Mouse (Mus musculus): ENCODE measurements around the gene Banf2.
A peak's percentile ranks its signal among the peaks of the same experiment; 100 is the strongest.

Banf2 gene

DNA sequence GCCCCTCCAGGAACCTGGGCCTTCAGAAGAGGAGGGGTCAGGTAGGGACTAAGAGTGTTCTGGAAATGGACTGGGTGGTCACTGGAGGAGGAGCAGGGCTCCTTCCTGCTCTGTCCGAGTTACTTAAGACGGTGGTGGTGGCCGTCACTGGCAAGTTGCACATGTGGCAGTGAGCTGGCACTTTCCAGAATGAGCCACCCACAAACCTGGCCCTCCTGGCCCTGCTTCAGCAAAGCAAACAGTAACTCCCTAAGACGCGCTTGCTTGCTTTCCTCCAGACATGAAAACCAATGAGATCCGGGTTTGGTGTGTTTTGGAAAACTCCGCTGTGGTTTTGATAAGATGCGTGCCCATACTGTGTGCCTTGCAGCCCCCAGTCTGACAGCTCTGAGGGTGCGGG, 7.5 kb upstream of the Banf2 start:
- no peak for DNase-seq (ENCODE audit: low spot score)

DNA sequence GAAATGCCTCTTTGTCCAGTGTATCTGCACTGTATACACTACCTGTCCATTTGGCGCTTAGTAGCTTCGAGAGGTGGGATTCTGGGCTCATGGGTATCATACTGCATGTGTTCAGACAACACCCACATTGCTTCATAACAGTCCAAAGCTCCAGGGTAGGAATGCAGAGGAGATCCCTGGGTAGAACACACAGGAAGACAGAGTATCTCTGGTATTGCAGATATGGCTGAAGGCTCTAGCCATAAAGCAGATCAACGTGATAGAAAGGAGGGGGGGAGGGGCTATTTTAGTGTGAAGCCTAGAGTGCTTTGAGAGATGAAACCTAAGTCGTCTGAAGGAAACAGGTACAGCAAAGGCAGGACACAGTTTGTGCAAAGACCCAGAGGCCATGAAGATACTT, 6.4 kb upstream of the Banf2 start:
- DNase-seq (ENCODE audit: low spot score): no peak

DNA sequence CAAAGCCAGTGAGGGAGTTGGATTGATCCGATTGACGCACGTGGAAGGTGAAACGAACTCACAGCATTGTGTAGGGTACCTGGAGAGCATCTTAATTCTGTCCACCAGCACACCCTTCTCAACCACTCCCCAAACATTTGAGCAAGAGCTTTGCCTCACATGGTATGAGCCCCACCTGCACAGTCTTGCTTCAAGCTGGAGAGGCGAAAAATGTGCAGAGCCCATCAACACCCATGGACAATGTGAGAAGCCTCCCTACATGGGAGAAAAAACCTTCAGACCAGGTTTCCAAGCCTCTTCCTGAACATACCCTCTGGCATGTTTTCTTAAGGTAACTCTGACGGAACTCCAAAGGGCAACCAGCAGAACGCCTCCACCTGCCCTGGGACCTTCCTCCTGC, 2.1 kb upstream of the Banf2 start:
- no peak for DNase-seq (ENCODE audit: low spot score)

DNA sequence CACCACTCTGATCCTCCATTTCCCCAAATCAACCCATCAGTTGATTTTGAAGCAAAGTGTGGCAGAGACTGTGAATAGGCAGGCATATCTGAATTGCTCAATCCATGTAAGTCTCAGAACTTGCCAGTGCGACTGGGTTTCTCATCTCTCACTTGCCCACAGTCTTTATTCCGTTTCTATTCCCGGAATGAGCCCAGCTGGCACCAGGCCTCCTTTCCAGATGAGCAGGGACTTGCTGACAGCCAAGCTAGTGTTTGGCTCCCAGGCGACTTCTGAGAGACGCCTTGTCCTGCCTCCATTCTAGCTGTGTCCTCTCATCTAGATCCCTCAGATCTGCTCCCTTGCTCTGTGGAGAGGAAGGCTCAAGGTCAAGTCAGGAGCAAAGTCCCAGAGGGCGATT, 11.9 kb downstream of the Banf2 start:
- DNase-seq (ENCODE audit: low spot score): no peak

DNA sequence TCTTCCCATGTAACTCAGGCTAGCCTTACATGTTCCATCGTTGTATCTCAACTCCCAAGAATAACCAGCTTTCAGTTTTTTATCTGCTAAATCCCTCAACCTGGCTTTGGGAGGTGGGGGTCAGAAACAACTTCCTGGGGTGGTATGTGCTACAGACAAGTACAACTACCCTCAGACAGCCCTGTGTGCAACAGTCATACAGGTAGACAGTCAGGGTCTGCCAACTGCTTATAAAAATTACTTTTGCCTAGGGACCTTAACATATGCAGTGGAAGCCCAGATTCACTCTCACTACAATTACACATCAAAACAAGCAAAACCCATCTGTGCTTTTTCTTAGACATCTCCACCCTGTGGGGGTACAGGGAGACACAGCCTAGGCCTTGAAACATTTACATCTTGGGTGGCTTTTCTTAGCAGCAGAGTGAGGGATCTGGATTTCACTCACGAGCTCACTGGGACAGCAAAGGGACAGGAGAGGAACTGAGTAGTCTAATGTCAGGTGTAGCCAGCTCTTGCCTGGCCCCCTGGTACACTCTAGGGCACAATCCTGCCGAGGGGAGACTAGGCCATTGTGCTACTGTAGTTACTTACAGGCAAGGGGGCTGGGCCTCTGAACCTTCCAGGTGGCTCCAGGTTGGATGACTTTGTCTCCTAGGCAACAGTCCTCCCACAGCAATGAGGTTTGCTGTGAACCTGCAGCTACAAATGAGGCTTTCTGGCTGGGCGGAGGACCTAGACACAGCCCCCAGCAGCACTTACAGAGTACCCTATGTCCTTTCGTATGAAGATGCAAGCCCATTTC, 13.1 kb downstream of the Banf2 start:
- DNase-seq (ENCODE audit: low spot score): no peak

DNA sequence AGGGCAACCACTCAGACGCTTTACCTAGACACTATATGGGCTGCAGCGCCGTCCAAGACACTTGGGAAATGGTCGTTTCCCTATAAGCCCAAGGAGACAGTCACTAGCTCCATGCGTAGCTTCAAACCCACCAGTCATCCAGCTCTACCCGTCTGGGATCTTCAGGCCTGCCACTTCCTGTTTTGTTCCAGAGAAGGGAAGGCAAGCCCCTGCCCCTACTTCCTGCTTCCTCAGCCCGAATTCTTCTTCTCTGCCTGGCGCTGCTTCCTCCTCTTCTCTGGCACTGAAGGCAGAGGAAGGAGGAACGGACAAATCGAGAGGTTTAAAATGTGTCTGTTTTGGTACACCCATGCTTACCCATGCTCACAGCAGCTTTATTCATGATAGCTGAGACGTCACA, 14.1 kb downstream of the Banf2 start:
- DNase-seq (ENCODE audit: low spot score): no peak

DNA sequence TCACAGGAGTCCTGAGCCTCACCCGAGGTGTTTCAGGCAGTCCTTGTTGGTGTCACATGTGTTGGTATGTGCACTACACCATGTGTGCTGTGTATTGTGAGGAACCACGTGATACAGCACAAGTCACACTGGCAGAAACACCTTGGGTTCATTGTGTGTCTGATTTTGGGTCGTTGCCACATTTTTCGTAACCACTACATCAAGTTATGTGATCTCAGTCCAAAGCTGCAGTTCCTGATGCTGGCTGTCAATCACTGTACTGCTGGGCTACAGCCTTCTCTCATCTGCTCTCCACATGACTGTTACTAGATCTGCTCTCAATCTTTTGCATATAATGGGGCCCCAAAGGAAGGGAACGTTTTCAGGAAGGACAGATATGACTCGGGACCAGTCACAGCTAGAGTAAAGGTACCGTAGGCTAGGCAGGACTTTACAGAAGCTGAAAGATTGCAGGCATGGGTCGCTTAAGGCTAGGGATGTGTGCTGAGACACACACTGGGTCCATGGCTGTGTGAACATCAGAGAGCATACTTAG, 17.4 kb downstream of the Banf2 start:
- no peak for DNase-seq (ENCODE audit: low spot score)

DNA sequence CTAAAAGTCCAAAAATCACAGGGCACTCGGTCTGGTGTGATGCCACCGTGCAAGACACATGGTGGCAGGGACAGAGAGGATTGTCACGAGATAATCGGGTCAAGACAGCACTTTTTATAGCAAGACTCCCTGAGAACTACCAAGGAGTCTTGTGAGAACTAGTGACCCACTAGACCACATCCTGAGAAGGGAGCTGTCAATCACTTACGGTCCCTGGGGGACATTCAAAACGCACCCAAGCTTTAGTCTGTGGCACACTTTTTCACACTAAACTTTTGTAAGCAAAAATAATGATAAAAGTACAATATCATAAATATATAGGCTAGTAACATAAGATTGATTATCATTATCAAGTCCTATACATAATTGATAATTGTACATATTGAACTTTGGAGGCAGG, 18.0 kb downstream of the Banf2 start:
- no peak for DNase-seq (ENCODE audit: low spot score)

DNA sequence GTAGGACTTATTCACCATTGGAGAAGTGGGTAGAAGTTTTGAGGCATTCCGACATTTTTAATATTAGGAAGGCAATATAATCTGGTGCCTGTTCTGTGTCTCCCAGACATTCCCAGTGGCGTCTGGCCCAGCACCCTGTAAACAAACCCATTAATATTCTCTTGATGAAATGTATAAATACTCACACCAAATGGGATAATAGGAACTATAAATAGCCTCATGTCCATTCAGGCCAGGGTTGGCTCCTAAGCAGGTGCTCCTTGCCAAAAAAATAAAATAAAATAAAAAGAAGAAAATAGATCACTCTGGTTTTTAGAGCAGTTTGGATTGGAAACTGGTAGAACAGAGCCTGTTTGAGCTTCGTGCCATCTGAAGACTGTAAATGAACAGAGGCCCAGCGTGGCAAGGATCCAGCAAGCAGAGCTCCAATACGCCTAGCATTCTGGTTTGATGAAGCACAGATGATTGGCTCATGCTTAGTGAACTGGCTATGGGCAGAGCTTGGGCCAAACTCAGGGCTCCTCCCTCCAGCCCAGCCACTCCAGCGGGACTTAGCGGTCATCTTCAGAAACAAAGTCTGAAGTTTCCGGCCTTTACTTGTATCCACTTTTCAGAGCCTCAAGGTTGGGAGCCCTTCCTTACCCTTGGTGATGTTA, 19.7 kb downstream of the Banf2 start:
- DNase-seq (ENCODE audit: low spot score): peak; percentile 16

DNA sequence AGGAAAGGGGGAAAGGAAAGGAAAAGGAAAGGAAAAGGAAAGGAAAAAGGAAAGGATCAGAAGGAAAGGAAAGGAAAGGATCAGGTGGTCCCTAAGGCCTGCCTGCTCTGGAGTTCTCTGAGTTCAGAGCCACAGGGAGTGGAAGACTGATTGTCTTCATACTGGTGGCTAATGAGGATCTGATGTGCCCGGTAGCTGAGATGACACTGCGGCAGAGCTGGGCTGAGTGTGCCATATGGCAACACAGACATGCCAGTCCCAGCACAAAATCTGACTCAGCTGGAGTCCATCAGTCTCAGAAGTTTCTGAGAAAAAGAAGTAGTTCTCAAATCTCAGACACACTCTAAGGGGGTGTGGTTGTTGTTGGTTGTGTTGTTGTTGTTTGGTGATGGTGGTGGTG, 24.9 kb downstream of the Banf2 start:
- no peak for DNase-seq (ENCODE audit: low spot score)

DNA sequence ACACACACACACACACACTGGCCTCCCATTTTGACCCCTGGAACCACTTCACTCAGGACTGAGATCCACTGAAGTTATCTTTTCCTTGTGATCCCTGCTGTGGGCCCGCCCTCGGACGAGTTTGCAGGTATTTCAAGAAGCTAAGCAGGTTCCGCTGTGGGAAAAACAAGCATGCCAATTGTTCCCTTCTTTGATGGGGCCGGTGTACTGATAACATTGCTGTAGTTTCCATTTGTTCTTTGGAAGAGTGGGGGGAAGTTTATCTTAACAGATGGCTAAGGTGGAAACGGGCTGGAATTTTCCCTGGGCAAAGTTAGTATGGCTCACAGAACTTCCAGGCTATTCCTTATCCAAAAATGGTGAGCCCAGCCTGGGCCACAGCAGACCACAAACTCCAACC, 28.8 kb downstream of the Banf2 start:
- DNase-seq (ENCODE audit: low spot score): no peak

DNA sequence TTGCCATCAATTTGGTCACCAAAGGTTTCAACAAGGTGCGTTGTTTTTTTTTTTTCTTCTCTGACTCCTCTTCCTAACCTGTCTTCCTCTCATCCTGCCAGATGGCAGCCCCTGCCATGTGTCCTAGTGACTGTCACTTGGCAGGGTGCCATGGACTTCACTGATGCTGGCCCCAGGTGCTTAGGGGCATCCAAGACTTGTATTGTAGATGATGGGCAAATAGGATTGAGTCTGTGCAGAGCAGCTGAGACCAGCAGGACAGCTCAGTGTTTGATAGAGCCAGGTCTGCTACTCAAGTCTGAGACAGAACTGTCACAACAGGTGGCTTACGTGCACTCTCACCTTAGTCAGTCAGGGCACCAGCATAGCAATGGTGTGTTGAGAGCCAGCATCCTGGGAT, 32.6 kb downstream of the Banf2 start:
- DNase-seq (ENCODE audit: low spot score): no peak

DNA sequence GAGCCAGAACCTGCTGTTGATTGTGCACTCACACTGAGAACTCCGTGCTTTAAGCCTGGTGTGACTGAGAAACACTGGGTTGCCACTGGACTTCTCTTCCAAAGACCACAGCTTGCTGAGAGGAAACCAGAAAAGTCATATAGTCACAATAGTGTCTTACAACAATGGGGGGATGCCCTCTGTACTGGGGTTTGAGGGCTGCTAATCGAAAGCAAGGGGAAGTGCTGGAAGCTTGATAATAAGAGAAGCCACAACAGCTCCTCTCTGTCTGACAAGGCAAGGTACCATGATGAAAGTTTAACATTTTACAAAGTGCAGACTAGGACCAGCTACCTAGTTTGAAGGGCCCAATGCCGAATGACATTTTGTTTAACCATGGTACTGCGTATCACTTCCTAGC, 36.8 kb downstream of the Banf2 start:
- DNase-seq (ENCODE audit: low spot score): no peak

DNA sequence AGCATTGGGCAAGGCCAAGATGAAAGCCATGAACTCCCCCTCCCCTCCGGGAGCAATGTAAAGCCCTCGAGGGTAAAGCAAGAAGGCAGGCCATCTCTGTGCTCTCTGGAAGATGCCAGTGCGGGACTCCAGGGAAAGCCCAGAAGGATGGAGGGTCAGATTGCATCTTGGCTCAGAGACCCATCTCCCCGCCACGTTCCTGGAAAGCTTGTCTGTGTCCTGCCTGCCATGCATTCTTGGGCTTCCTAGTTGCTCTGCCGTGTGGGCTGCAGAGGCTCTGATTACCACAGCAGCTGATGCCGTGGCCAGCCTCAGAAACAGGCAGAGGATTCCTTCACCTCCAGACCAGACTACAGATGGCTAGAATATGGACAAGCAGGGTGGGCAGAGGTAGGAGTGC, 37.6 kb downstream of the Banf2 start:
- DNase-seq (ENCODE audit: low spot score): no peak

DNA sequence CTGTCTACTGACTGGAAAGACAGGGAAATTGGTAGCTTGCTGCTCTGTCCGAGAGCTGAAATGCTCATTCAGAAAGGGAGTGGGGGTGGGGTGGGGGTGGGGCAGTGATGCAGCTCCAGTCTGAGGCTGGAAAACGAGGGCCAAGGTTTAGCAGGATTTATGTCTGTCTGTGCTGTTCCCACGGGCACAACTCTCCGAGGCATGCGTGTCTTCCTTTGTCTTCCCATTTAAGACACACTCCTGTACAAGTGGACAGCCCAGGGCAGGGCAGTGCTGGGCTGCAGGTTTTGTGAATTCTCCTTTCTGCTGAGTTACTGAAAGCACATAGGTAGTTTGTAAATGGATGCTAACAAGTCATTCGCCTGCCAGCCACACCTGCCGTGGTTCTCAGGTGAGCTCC, 39.8 kb downstream of the Banf2 start:
- no peak for DNase-seq (ENCODE audit: low spot score)

DNA sequence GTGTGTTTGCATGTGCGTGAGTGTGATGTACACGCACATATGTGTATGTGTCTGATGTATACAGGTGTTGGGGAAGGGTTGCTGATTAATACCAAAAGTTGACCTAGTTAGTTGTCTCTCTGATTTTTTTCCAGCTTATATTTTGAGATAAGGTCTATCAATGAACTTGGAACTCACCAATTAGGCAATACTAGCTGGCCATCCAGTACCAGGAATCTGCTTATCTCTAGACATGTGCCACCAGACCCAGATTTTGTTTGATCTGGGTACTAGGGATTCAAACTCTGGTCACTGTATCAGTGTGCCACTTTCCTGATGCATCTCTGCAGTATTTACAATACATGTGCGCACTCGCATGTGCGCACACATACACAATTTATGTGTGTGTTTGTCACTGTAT, 41.2 kb downstream of the Banf2 start:
- no peak for DNase-seq (ENCODE audit: low spot score)

DNA sequence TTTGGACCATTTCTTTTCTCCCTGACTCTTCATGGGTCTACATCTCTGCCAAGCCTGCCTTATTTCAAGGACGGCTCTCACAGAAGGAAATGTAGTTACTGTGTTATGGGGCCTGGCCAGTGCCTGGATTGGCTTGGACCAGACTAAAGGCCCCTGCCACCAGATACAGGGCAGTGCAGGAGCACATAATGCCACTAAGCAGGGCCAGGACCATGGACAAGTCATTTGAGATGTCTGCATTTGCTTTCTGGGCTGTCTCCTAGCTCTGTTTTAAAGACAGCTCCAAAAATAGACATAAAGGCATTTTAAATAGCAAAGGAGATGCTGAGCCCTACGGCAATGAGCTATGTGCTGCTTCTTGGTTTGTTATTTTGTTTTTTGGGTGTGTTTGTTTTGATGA, 43.8 kb downstream of the Banf2 start:
- no peak for DNase-seq (ENCODE audit: low spot score)

DNA sequence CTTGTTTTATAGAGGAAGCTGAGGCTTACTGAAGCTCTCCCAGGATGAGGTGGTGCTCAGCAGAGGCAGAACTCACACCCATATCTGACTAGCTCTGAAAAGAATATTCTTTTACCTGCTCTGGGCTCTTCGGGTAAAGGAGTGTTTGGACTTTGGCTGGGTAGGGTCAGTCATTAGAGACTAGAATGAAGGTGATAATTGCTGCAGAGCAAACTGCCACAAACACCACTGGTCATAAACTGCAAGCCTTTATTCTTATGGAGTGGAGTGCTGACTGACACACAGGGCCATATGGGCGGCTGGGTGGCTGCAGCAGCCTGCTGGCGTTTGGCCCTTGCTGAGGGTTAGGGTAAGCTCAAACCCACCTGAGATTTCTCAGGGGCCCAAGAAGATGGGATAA, 46.0 kb downstream of the Banf2 start:
- no peak for DNase-seq (ENCODE audit: low spot score)

DNA sequence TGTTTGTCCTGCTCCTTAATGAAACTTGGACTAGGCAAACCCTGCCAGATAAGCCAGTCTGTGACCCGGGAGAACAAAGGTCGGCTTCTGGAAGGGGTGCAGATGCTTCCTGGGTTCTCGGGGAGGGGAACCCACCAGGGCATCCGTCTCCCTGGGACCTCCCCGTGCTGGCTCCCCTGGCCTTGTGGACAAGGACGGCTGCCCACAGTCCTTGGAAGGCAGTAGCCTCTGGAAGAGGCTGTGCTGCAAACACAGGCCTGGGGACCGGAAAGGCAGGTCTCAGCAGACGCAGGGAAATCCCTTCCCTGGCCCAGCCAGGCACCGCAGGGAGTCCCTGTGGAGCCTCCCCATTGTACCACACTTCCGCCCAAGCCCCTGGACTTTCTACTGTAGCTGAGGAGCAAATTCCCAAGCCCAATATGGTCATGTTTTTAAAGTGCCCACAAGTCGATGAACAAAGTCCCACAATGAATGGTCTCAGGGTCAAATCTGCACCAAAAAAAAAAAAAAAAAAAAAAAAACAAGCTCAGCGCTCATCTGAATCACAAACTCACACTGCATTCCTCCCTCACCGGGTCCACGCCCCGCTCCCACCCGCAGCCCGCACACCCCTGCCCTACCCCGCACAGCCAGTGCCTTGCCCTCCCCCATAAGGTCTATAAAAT, 53.5 kb downstream of the Banf2 start:
- DNase-seq (ENCODE audit: low spot score): no peak

DNA sequence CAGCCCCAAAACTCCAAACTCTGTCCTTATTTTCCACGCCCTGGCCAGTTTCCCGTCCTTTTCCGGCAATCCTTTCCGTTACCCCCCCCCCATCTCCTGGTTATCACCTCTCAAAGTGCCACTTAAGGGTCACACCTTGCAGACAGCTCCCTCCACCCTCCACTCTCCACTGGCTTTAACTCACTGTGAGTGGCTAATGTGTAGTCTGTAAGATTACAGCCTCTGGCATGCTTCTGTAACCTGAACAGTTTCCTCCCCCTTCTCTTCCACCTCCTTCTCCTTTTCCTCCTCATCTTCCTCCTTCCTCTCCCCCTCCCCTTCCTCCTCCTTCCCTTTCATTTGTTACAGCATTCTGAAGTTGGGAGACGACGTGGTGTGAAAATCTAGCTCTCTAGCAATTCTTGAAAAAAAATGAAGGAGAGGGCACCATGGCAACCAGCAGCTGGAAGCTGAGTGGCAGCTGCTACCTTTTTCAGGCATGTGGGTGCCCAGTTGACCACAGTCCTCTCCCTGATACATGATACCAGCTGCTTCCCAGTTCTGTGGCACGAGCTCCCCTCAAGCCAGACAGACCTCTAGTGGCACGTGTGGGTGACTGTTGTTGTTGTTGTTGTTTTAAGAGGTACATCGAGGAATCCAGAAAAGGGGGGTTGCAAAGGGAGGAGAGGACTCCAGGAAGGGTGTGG, 55.2 kb downstream of the Banf2 start:
- no peak for DNase-seq (ENCODE audit: low spot score)

DNA sequence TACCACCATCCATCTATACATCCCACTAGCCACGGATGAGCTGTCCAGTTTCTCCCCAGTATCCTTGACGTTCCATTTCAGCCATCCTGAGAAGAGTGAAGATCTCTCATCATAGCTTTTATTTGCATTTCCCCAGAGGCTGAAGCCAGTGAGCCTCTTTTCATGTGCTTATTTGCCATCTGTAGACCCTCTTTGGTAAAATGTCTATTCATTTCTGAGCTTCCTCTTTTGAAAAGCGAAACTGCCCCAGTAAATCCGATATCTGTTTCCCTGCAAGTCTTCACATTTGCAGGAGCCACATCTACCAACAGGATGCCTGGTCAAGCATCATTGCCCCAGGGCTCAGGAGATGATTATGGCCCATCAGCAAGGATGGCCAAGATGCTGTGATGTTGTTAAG, 59.9 kb downstream of the Banf2 start:
- DNase-seq (ENCODE audit: low spot score): no peak

DNA sequence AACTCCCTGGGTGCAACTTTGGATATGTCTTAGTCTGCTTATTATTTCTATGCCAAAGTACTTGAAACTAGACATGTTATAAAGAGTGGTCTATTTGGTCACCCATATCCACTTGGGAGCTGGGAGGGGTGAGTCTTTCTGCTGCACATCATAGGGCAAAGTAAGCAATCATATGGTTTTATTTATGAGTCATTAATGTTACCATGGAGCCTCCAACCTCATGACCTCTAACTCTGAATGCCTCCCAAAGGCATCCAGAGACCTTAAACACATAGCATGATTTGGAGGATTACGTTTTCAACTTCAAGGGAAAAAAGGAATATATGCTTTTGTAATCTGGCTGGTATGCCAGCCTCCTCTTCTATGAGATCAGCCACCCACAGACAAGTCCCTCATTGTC, 61.9 kb downstream of the Banf2 start:
- no peak for DNase-seq (ENCODE audit: low spot score)
